Mouse (Mus musculus): Measurements from ENCODE around the gene Slc1a2.

DNA sequence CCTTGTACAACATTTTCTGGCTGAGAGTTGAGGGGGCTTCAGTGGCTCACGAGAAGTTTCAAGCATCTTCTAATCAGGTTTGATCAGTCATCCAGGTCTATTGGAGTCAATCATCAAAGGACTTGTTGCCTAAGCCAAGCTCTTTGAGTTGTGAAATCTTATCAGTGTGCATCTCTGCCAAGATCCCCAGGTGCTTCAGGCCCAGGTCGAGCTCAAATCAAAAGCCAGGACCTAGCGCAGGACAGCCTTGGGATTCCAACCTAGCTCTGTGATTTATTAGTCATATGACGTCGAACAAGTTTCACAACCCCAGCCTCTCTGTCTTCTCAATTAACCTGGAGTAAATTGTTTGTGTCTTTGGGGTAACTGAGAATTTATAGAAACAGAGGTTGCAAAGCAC lies 53.1 kb downstream of the Slc1a2 start:
- TF ChIP-seq CTCF (IDR thresholded peaks at IDR 0.05; ENCODE audit: insufficient read depth, low read depth, low read length) (no peak), POLR2A (IDR thresholded peaks at IDR 0.05; ENCODE audit: insufficient read depth, low read depth, low read length) (no peak)

Data from olfactory bulb, adult 2 months (tissue).